10 mouse cellular contexts compared by ENCODE assay signal in genomic region chr3:57204066-57204723, GRCm38 (mm10).
DNase-seq lines count a peak whose midpoint lies in the region; ATAC-seq lines count a peak whose summit lies in the region.
"Had no signal": no experiment of that assay in that cellular context is flagged by ENCODE, and none has a peak within 500 bp of the region (broad histone marks: within the 10 kb centered on the region; RNA-seq: fewer than 3 reads in every experiment).

No protein-coding gene starts in this region.

- H3K9ac ChIP-seq in kidney, embryonic 14.5 days (ENCODE audit: low read depth, low read length) = no peak overlapping the region
- H3K9ac ChIP-seq: embryonic facial prominence, embryonic 12.5 days had no signal

- H3K27me3 ChIP-seq in kidney, embryonic 14.5 days (ENCODE audit: control insufficient read depth, insufficient read depth, low read length) = no peaks in the 10 kb centered on the region
- H3K27me3 ChIP-seq: embryonic facial prominence, embryonic 12.5 days had no signal

- H3K4me3 ChIP-seq in kidney, embryonic 14.5 days (ENCODE audit: low read length) = no peak overlapping the region
- H3K4me3 ChIP-seq: embryonic facial prominence, embryonic 12.5 days had no signal

- H3K27ac ChIP-seq in kidney, embryonic 14.5 days (ENCODE audit: low read depth, low read length) = no peak overlapping the region
- H3K27ac ChIP-seq: embryonic facial prominence, embryonic 12.5 days; macrophage had no signal

- no peaks in the 10 kb centered on the region for H3K4me1 ChIP-seq in kidney, embryonic 14.5 days (ENCODE audit: control insufficient read depth, insufficient read depth, low read length)
- H3K4me1 ChIP-seq: embryonic facial prominence, embryonic 12.5 days had no signal

- no peak overlapping the region for H3K4me2 ChIP-seq in kidney, embryonic 14.5 days (replicated peaks; ENCODE audit: low read depth, low read length)
- H3K4me2 ChIP-seq: embryonic facial prominence, embryonic 12.5 days had no signal

- DNase-seq in kidney, adult 11 months = peak; percentile 6
- DNase-seq in ZHBTc4 (ENCODE audit: low read depth, low spot score) = peak; percentile 75
- DNase-seq in embryo, embryonic 10 days (ENCODE audit: low spot score) = peak; percentile 67
- peak; percentile 71 for DNase-seq in hindlimb bud, embryonic 11.5 days (ENCODE audit: extremely low spot score, low read depth, low spot score)
- peak; percentile 43 for DNase-seq in left cerebral cortex, postnatal 4 days
- DNase-seq in right cerebral cortex, adult 18-20 months = peak; percentile 49
- DNase-seq in spleen, adult 12 weeks (ENCODE audit: low spot score) = no peak

- intact Hi-C loops in left cerebral cortex, postnatal 4 days (cut with DNase I) = loop anchor here (5.0 kb wide), 1 partner anchor 1202 kb away; no protein-coding TSS in a partner anchor

- no peaks in the 10 kb centered on the region for H3K36me3 ChIP-seq in kidney, embryonic 14.5 days (ENCODE audit: control insufficient read depth, insufficient read depth, low read length)
- H3K36me3 ChIP-seq: embryonic facial prominence, embryonic 12.5 days had no signal

- H3K9me3 ChIP-seq in kidney, embryonic 14.5 days (ENCODE audit: control insufficient read depth, low read length) = no peaks in the 10 kb centered on the region
- H3K9me3 ChIP-seq: embryonic facial prominence, embryonic 12.5 days had no signal

- WGBS in kidney, embryonic 14.5 days = 31% methylated on average over 3 of the region's 3 CpGs

- ATAC-seq in kidney, embryonic 14.5 days (ENCODE audit: low FRiP score, low TSS enrichment) = no peak
